Mouse (Mus musculus): ENCODE results near the gene Nmur1.

The Nmur1 gene

GRCm38 (mm10) chr1:86426128-86426527, at the start of gene Nmur1, which contains the start of gene Tex44:
Gene Nmur1 (minus strand): TSS chr1:86426228.
Gene Tex44 (plus strand): TSS chr1:86426329.
- DNase-seq (ENCODE audit: low spot score): no peak

GRCm38 (mm10) chr1:86473109-86473760, 47.2 kb upstream of the Nmur1 start:
- no peak for DNase-seq (ENCODE audit: low spot score)

GRCm38 (mm10) chr1:86472197-86472952, 46.3 kb upstream of the Nmur1 start:
- peak; percentile 85 for DNase-seq (ENCODE audit: low spot score)

GRCm38 (mm10) chr1:86471504-86471961, 45.5 kb upstream of the Nmur1 start:
- peak; percentile 56 for DNase-seq (ENCODE audit: low spot score)

- peak; percentile 79 for DNase-seq (ENCODE audit: low spot score)
Observed at GRCm38 (mm10) chr1:86470519-86471181, 44.6 kb upstream of the Nmur1 start.

GRCm38 (mm10) chr1:86469876-86470275, 43.8 kb upstream of the Nmur1 start:
- no peak for DNase-seq (ENCODE audit: low spot score)

GRCm38 (mm10) chr1:86467416-86467815, 41.4 kb upstream of the Nmur1 start:
- DNase-seq (ENCODE audit: low spot score): no peak

GRCm38 (mm10) chr1:86464875-86465224, 38.8 kb upstream of the Nmur1 start:
- no peak for DNase-seq (ENCODE audit: low spot score)

- no peak for DNase-seq (ENCODE audit: low spot score)
Observed at GRCm38 (mm10) chr1:86464223-86464874, 38.3 kb upstream of the Nmur1 start.

- no peak for DNase-seq (ENCODE audit: low spot score)
Observed at GRCm38 (mm10) chr1:86459371-86459770, 33.3 kb upstream of the Nmur1 start.

- no peak for DNase-seq (ENCODE audit: low spot score)
Observed at GRCm38 (mm10) chr1:86456892-86457581, 31.0 kb upstream of the Nmur1 start.

- no peak for DNase-seq (ENCODE audit: low spot score)
Observed at GRCm38 (mm10) chr1:86452713-86453112, 26.7 kb upstream of the Nmur1 start.

- peak; percentile 80 for DNase-seq (ENCODE audit: low spot score)
Observed at GRCm38 (mm10) chr1:86449966-86450365, 23.9 kb upstream of the Nmur1 start.

- DNase-seq (ENCODE audit: low spot score): peak; percentile 54
Observed at GRCm38 (mm10) chr1:86448272-86448671, 22.2 kb upstream of the Nmur1 start.

- DNase-seq (ENCODE audit: low spot score): peak; percentile 63
Observed at GRCm38 (mm10) chr1:86447596-86448171, 21.7 kb upstream of the Nmur1 start.

GRCm38 (mm10) chr1:86443386-86444172, 17.6 kb upstream of the Nmur1 start:
- DNase-seq (ENCODE audit: low spot score): no peak

- DNase-seq (ENCODE audit: low spot score): no peak
Observed at GRCm38 (mm10) chr1:86442832-86443231, 16.8 kb upstream of the Nmur1 start.

- DNase-seq (ENCODE audit: low spot score): peak; percentile 89
Observed at GRCm38 (mm10) chr1:86441980-86442831, 16.2 kb upstream of the Nmur1 start.

GRCm38 (mm10) chr1:86441724-86441979, 15.6 kb upstream of the Nmur1 start:
- no peak for DNase-seq (ENCODE audit: low spot score)

Measured in urinary bladder, postnatal 14 days (tissue).